Mouse (Mus musculus) embryonic fibroblast, embryonic 13.5 days (primary cell): ENCODE results near the gene Gm17720.

Experiments
- CTCF ChIP-seq: IDR thresholded peaks from 2 replicates; pipeline ENCODE4 v1.5.1; 2011; ENCODE audit warnings: mild to moderate bottlenecking, control low read depth, low read length, moderate library complexity, borderline replicate concordance; ENCODE audit not compliant: insufficient read depth
- POLR2A ChIP-seq: IDR thresholded peaks from 2 replicates; pipeline ENCODE4 v1.6.1; 2011; ENCODE audit warnings: low read depth, mild to moderate bottlenecking, control low read depth, low read length, moderate library complexity

DNA sequence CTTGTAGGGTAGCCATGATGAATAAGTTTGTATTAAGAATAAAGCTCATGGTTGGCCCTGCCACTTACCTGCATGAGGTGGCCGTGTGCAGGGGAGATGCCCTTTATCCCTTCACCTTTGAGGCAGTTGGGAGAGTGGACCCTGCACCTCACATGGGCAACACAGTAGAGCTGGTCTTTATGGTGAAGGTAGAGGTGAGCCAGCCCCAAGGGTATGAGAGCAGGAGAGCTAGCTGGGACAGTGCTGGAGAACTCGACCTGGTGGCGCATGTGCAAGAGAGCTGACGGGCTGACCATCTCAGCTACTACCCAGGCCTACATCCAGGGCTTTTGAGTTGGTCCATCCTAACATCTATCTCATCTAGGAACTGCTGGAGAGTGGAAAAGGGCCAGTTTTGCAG is 36.9 kb downstream of the Gm17720 start:
- no peak for TF ChIP-seq POLR2A
- no peak for TF ChIP-seq CTCF
